Mouse (Mus musculus) testis, adult 2 months (tissue): Measurements from ENCODE around the gene Ldhd. TPM values are rescaled to one million over a fixed set of nuclear protein-coding genes. Genes with fewer than 3 reads are reported as not detected.
A peak's percentile ranks its signal among the peaks of the same experiment; 100 is the strongest.

Experiments used
- H3K27ac ChIP-seq: fragments of 200-500 bp; 2 replicates; pipeline ENCODE4 v1.5.1; 2012; ENCODE audit warnings: low read depth, low read length; ENCODE audit not compliant: control insufficient read depth, insufficient read depth
- H3K27me3 ChIP-seq: fragments of 200-500 bp; 2 replicates; pipeline ENCODE4 v1.6.1; 2012; ENCODE audit warnings: mild to moderate bottlenecking, low read length, moderate library complexity; ENCODE audit not compliant: control insufficient read depth, insufficient read depth
- H3K36me3 ChIP-seq: fragments of 200-500 bp; 2 replicates; pipeline ENCODE4 v1.6.1; 2012; ENCODE audit warnings: mild to moderate bottlenecking, low read length; ENCODE audit not compliant: control insufficient read depth, insufficient read depth
- H3K4me1 ChIP-seq: fragments of 200-500 bp; 2 replicates; pipeline ENCODE4 v1.6.1; 2012; ENCODE audit warnings: low read length; ENCODE audit not compliant: control insufficient read depth, insufficient read depth
- H3K4me3 ChIP-seq: fragments of 200-500 bp; 2 replicates; pipeline ENCODE4 v1.5.1; 2012; ENCODE audit warnings: low read depth, mild to moderate bottlenecking, low read length, moderate library complexity, mixed read lengths; ENCODE audit not compliant: control insufficient read depth
- CTCF ChIP-seq: fragments of 200-500 bp; IDR thresholded peaks from 2 replicates; pipeline ENCODE4 v1.5.1; 2012; ENCODE audit warnings: low read depth, mild to moderate bottlenecking, inconsistent platforms, low read length, moderate library complexity; ENCODE audit not compliant: control insufficient read depth, insufficient read depth, insufficient replicate concordance
- POLR2A ChIP-seq: fragments of 200-500 bp; IDR thresholded peaks from 2 replicates; pipeline ENCODE4 v1.6.1; 2012; ENCODE audit warnings: low read depth, mild to moderate bottlenecking, inconsistent platforms, low read length, moderate library complexity; ENCODE audit not compliant: control insufficient read depth
- polyA plus RNA-seq: library from polyadenylated mRNA; depleted of rRNA; stranded (reverse); fragments of >200 nt; gene quantifications from 2 replicates; pipeline ENCODE4 v1.2.3, GENCODE M21; 2012

The Ldhd gene
- polyA plus RNA-seq, 1 experiment = 6.5 TPM

- H3K36me3 ChIP-seq = no peaks in the 10 kb centered on the region
- no peaks in the 10 kb centered on the region for H3K27me3 ChIP-seq
- H3K27ac ChIP-seq = peak overlapping the region; percentile 95
- no peak for TF ChIP-seq CTCF
- no peak for TF ChIP-seq POLR2A
- H3K4me3 ChIP-seq = peak overlapping the region; percentile 95
- peaks cover 3% of the 10 kb centered on the region; the same call in 1 of the 2 replicates for H3K4me1 ChIP-seq
These were observed 12.7 kb upstream of the Ldhd start for GRCm38 (mm10) chr8:111642939-111643263.

- no peak for TF ChIP-seq POLR2A
- TF ChIP-seq CTCF = no peak
- H3K27me3 ChIP-seq = no peaks in the 10 kb centered on the region
- H3K4me1 ChIP-seq = peaks cover 3% of the 10 kb centered on the region; the same call in 1 of the 2 replicates
- H3K36me3 ChIP-seq = no peaks in the 10 kb centered on the region
- peak overlapping the region; percentile 95 for H3K4me3 ChIP-seq
- peak overlapping the region; percentile 95 for H3K27ac ChIP-seq
These were observed 12.3 kb upstream of the Ldhd start for GRCm38 (mm10) chr8:111642496-111642895.

GRCm38 (mm10) chr8:111641064-111641463, 10.9 kb upstream of the Ldhd start:
- no peaks in the 10 kb centered on the region for H3K36me3 ChIP-seq
- H3K4me3 ChIP-seq = no peak overlapping the region
- H3K27ac ChIP-seq = no peak overlapping the region
- TF ChIP-seq POLR2A = no peak
- TF ChIP-seq CTCF = no peak
- no peaks in the 10 kb centered on the region for H3K27me3 ChIP-seq
- H3K4me1 ChIP-seq = peaks cover 3% of the 10 kb centered on the region; the same call in 1 of the 2 replicates

DNA sequence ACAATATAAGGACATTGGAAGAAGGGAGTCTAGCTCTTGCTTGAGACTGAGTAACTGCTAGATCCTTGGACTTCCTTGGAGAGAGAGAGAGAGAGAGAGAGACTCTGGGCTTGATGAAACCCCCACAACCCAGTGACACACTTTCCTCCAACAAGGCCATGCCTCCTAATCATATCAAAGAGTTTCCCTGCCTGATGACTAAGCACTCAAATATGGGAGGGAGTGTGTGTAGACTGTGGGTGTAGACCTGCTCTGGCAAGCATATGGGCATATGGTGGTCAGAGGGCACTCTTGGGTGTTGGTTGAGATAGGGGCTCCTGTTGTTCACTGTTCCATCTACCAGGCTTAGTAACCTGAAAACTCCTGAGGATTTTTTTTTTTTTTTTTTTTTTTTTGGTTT, 7.9 kb upstream of the Ldhd start:
- H3K27me3 ChIP-seq = no peaks in the 10 kb centered on the region

DNA sequence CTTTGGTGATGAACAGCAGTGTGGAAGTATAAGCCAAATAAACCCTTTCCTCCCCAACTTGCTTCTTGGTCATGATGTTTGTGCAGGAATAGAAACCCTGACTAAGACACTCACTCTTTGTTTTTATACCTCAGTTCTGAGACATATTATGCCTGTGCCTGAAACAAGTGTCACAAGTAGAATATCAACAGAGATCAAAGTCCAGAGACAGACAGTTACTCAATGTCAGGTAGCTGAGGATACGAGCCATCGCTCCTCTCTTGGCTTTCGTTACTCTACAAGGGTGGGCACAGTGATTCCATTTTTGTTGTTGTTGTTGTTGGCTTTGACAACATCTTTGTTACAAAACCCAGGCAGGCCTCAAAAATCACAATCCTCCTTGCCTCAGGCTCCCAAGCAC, 2.8 kb upstream of the Ldhd start:
- TF ChIP-seq CTCF = no peak
- no peak for TF ChIP-seq POLR2A
- Histone ChIP-seq H3K36me3 (no peaks in the 10 kb centered on the region), H3K4me3 (no peak overlapping the region), H3K27ac (no peak overlapping the region), H3K4me1 (peaks cover 2% of the 10 kb centered on the region), H3K27me3 (no peaks in the 10 kb centered on the region)

More for the DNA sequence above, 7.9 kb upstream of the Ldhd start:
- Histone ChIP-seq H3K36me3 (no peaks in the 10 kb centered on the region), H3K4me1 (peaks cover 3% of the 10 kb centered on the region; the same call in 1 of the 2 replicates), H3K27ac (no peak overlapping the region), H3K4me3 (no peak overlapping the region)
- TF ChIP-seq POLR2A = no peak
- no peak for TF ChIP-seq CTCF

DNA sequence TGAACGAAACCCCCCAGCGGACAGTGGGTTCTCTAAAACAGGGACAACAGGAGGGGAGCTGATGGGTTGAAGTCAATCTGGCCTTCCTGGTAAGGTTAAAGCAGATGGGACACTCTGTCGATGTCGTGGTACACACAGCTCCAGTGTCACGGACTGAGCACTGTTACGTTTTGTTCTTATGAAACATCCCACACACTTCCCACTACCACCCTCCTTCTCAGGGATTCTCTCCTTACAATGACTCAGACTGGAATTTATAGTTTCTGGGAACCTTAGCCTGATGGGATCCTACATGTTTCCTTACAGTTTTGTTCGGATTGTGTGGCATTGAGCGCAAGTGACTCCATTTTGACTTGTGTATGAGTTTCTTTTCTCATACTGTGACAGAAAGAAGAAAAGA, 1.4 kb upstream of the Ldhd start:
- Histone ChIP-seq H3K36me3 (no peaks in the 10 kb centered on the region), H3K4me3 (no peak overlapping the region), H3K27me3 (no peaks in the 10 kb centered on the region), H3K4me1 (peaks cover 3% of the 10 kb centered on the region), H3K27ac (no peak overlapping the region)
- no peak for TF ChIP-seq POLR2A
- no peak for TF ChIP-seq CTCF

DNA sequence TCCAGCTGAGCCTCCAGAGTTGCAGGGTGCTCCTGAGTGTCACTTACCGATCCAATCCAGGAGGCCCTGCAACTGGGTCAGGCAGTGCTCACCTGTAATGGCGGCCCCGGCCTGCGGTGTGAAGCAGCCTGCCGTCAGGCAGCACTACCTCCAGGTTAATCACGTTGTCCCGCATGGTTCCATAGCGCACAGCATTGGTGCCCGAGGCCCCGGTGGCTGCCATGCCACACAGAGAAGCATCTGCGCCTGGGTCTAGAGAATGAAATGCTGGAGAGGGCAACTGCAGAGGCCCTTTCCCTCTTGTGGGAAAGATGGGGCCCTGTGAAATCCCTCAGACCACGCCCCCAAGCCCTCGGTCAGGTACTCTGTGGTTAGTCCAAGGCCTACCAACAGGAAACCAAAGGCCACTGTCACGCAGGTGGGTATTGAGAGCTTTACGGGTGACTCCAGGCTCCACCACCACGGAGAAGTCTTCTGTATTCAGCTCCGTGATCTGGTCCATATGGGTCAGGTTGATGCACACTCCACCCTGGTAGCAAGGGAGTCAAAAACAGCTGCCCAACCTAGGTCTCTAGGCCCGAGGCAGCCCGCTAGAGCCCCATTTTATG, 1.2 kb downstream of the Ldhd start:
- no peak overlapping the region for H3K4me3 ChIP-seq
- no peaks in the 10 kb centered on the region for H3K27me3 ChIP-seq
- no peak for TF ChIP-seq POLR2A
- TF ChIP-seq CTCF = no peak

GRCm38 (mm10) chr8:111628401-111628800, 1.8 kb downstream of the Ldhd start:
- H3K27me3 ChIP-seq = no peaks in the 10 kb centered on the region
- H3K36me3 ChIP-seq = no peaks in the 10 kb centered on the region
- TF ChIP-seq CTCF (no peak), POLR2A (no peak)
- H3K4me1 ChIP-seq = peaks cover 3% of the 10 kb centered on the region
- H3K27ac ChIP-seq = no peak overlapping the region
- no peak overlapping the region for H3K4me3 ChIP-seq

More for the DNA sequence above, 1.2 kb downstream of the Ldhd start:
- H3K4me1 ChIP-seq = peaks cover 3% of the 10 kb centered on the region
- H3K36me3 ChIP-seq = no peaks in the 10 kb centered on the region
- H3K27ac ChIP-seq = no peak overlapping the region
